Mouse (Mus musculus): ENCODE measurements around the gene Msh3. TPM values are rescaled to one million over a fixed set of nuclear protein-coding genes. Genes with fewer than 3 reads are reported as not detected.

Gene Msh3
- polyA plus RNA-seq, 1 experiment from 2014 or later = 31.5 TPM

DNA sequence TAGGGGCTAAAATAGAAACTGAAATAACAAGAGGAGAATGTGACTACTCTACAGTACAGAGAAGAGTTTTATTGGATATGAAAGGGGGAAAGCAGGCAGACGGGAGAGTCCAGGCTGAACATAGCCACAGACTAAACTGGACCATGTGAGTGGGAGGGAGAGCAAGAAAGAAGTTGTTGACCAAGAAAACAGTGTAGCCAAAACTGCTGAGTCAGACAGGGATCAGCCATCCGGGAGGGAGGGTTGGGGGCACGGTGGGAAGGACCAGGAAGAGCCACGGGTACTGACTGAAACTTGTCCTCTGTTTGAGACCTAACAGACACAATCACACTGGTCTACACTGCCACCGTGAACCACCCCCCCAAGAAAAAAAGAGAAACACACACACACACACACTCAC is 28.8 kb downstream of the Msh3 start:
- H3K4me1 ChIP-seq = no peaks in the 10 kb centered on the region
- no peaks in the 10 kb centered on the region for H3K27me3 ChIP-seq
- WGBS = 73% methylated on average over 5 of the region's 5 CpGs
- no peak overlapping the region for H3K9ac ChIP-seq (replicated peaks)
- H3K4me3 ChIP-seq = no peak overlapping the region
- H3K4me2 ChIP-seq (replicated peaks) = no peak overlapping the region
- no peak for ATAC-seq (ENCODE audit: low FRiP score, low read depth)
- H3K9me3 ChIP-seq = no peaks in the 10 kb centered on the region
- H3K27ac ChIP-seq (replicated peaks) = no peak overlapping the region
- peaks cover 13% of the 10 kb centered on the region; the same call in 1 of the 2 replicates for H3K36me3 ChIP-seq

GRCm38 (mm10) chr13:92320770-92321169 is 34.0 kb downstream of the Msh3 start:
- no peaks in the 10 kb centered on the region for H3K27me3 ChIP-seq
- ATAC-seq (ENCODE audit: low FRiP score, low read depth) = no peak
- H3K9ac ChIP-seq (replicated peaks) = no peak overlapping the region
- H3K36me3 ChIP-seq = 0 out of 2 replicates have a peak, but pooled peaks cover 15% of the 10 kb centered on the region
- H3K4me1 ChIP-seq = no peaks in the 10 kb centered on the region
- 92% methylated on average over 5 of the region's 5 CpGs for WGBS
- H3K27ac ChIP-seq (replicated peaks) = no peak overlapping the region
- H3K4me3 ChIP-seq = no peak overlapping the region
- no peaks in the 10 kb centered on the region for H3K9me3 ChIP-seq
- no peak overlapping the region for H3K4me2 ChIP-seq (replicated peaks)

- Histone ChIP-seq H3K36me3 (peaks cover 22% of the 10 kb centered on the region; the same call in 1 of the 2 replicates), H3K4me2 (replicated peaks) (no peak overlapping the region), H3K9ac (replicated peaks) (no peak overlapping the region), H3K27me3 (no peaks in the 10 kb centered on the region), H3K27ac (replicated peaks) (no peak overlapping the region), H3K9me3 (no peaks in the 10 kb centered on the region), H3K4me1 (no peaks in the 10 kb centered on the region), H3K4me3 (no peak overlapping the region)
- no peak for ATAC-seq (ENCODE audit: low FRiP score, low read depth)
- 92% methylated on average over 5 of the region's 5 CpGs for WGBS
These were observed 40.2 kb downstream of the Msh3 start for GRCm38 (mm10) chr13:92314613-92315012.

DNA sequence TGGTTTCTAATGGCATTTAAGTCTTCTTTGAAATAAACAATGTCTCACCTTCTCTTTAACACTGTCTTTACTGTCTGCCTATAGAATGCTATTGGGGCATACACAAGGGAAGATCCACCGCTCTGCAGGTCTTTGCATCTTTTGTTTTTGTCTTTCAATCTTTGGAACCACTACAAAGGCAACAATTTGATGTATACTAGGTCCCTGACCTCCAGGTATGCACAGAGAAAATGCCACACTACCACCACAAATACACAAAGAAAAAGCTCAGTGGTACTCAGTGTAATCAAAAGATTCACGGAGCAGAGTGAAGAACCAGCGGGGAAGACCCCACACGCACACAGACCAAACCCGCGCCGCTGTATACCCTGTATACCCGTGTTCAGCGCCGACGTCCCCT is 49.1 kb downstream of the Msh3 start, which contains the start of gene Gm20379:
TSS of gene Gm20379 (plus strand) at position 301 of the 400 bp plus-strand sequence.
- ATAC-seq (ENCODE audit: low FRiP score, low read depth) = no peak

GRCm38 (mm10) chr13:92304291-92304690 is 50.5 kb downstream of the Msh3 start:
- Histone ChIP-seq H3K27ac (replicated peaks) (no peak overlapping the region), H3K4me1 (no peaks in the 10 kb centered on the region), H3K9ac (replicated peaks) (no peak overlapping the region), H3K27me3 (no peaks in the 10 kb centered on the region), H3K9me3 (no peaks in the 10 kb centered on the region), H3K4me2 (replicated peaks) (no peak overlapping the region), H3K4me3 (no peak overlapping the region), H3K36me3 (peaks cover 32% of the 10 kb centered on the region)
- ATAC-seq (ENCODE audit: low FRiP score, low read depth) = no peak
- 90% methylated on average over 5 of the region's 5 CpGs for WGBS

More for the DNA sequence above, 49.1 kb downstream of the Msh3 start, which contains the start of gene Gm20379:
- Histone ChIP-seq H3K27ac (replicated peaks) (no peak within 1 kb of the TSS), H3K27me3 (no peaks in the 10 kb centered on the region), H3K4me3 (no peak within 1 kb of the TSS), H3K4me1 (no peaks in the 10 kb centered on the region), H3K4me2 (replicated peaks) (no peak within 1 kb of the TSS), H3K9me3 (no peaks in the 10 kb centered on the region), H3K36me3 (peaks cover 33% of the 10 kb centered on the region), H3K9ac (replicated peaks) (no peak within 1 kb of the TSS)
- 97% methylated on average over 11 of the region's 11 CpGs for WGBS

- no peaks in the 10 kb centered on the region for H3K27me3 ChIP-seq
These were observed 51.5 kb downstream of the Msh3 start for GRCm38 (mm10) chr13:92303062-92303948.

DNA sequence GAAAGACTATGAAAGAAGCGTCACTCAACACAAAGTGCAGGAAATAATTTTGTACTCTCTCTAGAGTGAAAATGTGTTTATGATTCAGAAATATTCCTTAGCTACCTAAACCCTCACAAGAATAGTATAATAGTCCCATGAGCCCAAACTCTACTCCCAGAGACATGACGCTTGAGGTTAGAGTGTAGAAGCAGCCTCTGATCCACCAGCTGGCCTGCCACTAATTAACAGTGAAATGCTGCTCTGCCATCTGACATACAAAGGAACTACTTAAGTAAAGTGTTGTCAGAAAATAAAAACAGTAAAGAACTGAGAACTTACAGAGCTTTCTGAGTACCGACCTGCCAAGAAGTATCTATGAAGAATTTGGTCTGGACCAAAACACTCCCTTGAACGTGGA is 52.3 kb downstream of the Msh3 start:
- Histone ChIP-seq H3K27me3 (no peaks in the 10 kb centered on the region), H3K4me3 (no peak overlapping the region), H3K9ac (replicated peaks) (no peak overlapping the region), H3K4me1 (no peaks in the 10 kb centered on the region), H3K9me3 (no peaks in the 10 kb centered on the region), H3K27ac (replicated peaks) (no peak overlapping the region), H3K36me3 (0 out of 2 replicates have a peak, but pooled peaks cover 20% of the 10 kb centered on the region), H3K4me2 (replicated peaks) (no peak overlapping the region)
- WGBS = 92% methylated on average over 4 of the region's 4 CpGs
- ATAC-seq (ENCODE audit: low FRiP score, low read depth) = no peak

More at GRCm38 (mm10) chr13:92303062-92303948, 51.5 kb downstream of the Msh3 start:
- WGBS = 86% methylated on average over 8 of the region's 8 CpGs
- Histone ChIP-seq H3K4me1 (no peaks in the 10 kb centered on the region), H3K4me2 (replicated peaks) (no peak overlapping the region), H3K27ac (replicated peaks) (no peak overlapping the region), H3K9ac (replicated peaks) (no peak overlapping the region), H3K36me3 (peaks cover 23% of the 10 kb centered on the region; the same call in 1 of the 2 replicates), H3K4me3 (no peak overlapping the region), H3K9me3 (no peaks in the 10 kb centered on the region)
- ATAC-seq (ENCODE audit: low FRiP score, low read depth) = no peak

DNA sequence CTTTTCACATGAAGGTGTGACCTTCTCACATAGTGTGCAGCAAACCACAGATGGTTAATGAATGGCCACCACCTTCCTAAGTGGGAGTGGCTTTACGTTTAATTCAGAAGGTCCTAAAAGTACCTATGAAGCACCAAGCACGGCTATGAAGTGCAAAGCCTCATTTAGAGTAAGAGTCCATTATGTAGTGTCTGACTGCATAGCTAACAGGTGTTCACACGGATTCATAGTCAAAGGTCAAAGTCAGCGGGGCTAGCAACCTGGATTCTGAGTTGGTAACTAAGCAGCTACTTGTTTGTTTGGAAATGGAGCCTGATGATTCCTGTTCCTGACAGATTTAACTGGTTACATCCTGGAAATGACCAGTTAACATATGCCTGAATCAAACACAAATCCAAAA is 53.0 kb downstream of the Msh3 start:
- H3K27me3 ChIP-seq = no peaks in the 10 kb centered on the region
- peaks cover 23% of the 10 kb centered on the region; the same call in 1 of the 2 replicates for H3K36me3 ChIP-seq
- 83% methylated on average over 4 of the region's 4 CpGs for WGBS
- H3K9ac ChIP-seq (replicated peaks) = no peak overlapping the region
- no peak for ATAC-seq (ENCODE audit: low FRiP score, low read depth)
- no peak overlapping the region for H3K27ac ChIP-seq (replicated peaks)
- no peaks in the 10 kb centered on the region for H3K4me1 ChIP-seq
- no peak overlapping the region for H3K4me3 ChIP-seq
- no peak overlapping the region for H3K4me2 ChIP-seq (replicated peaks)
- H3K9me3 ChIP-seq = no peaks in the 10 kb centered on the region

GRCm38 (mm10) chr13:92299522-92299921 is 55.3 kb downstream of the Msh3 start:
- no peak overlapping the region for H3K27ac ChIP-seq (replicated peaks)
- H3K4me2 ChIP-seq (replicated peaks) = no peak overlapping the region
- no peaks in the 10 kb centered on the region for H3K9me3 ChIP-seq
- no peak overlapping the region for H3K4me3 ChIP-seq
- no peak overlapping the region for H3K9ac ChIP-seq (replicated peaks)
- H3K27me3 ChIP-seq = no peaks in the 10 kb centered on the region
- no peak for ATAC-seq (ENCODE audit: low FRiP score, low read depth)
- peaks cover 15% of the 10 kb centered on the region; the same call in 1 of the 2 replicates for H3K36me3 ChIP-seq
- H3K4me1 ChIP-seq = no peaks in the 10 kb centered on the region
- 98% methylated on average over 1 of the region's 1 CpGs for WGBS

- H3K9me3 ChIP-seq = no peaks in the 10 kb centered on the region
- no peak overlapping the region for H3K4me3 ChIP-seq
- WGBS = 91% methylated on average over 2 of the region's 2 CpGs
- H3K9ac ChIP-seq (replicated peaks) = no peak overlapping the region
- no peak overlapping the region for H3K4me2 ChIP-seq (replicated peaks)
- no peaks in the 10 kb centered on the region for H3K27me3 ChIP-seq
- H3K27ac ChIP-seq (replicated peaks) = no peak overlapping the region
- no peak for ATAC-seq (ENCODE audit: low FRiP score, low read depth)
- peaks cover 11% of the 10 kb centered on the region; the same call in 1 of the 2 replicates for H3K36me3 ChIP-seq
- H3K4me1 ChIP-seq = no peaks in the 10 kb centered on the region
These were observed 57.8 kb downstream of the Msh3 start for GRCm38 (mm10) chr13:92297021-92297420.

GRCm38 (mm10) chr13:92296490-92296889 is 58.3 kb downstream of the Msh3 start:
- Histone ChIP-seq H3K4me3 (no peak overlapping the region), H3K27me3 (no peaks in the 10 kb centered on the region), H3K9ac (replicated peaks) (no peak overlapping the region), H3K4me1 (no peaks in the 10 kb centered on the region), H3K27ac (replicated peaks) (no peak overlapping the region), H3K36me3 (peaks cover 7% of the 10 kb centered on the region; the same call in 1 of the 2 replicates), H3K4me2 (replicated peaks) (no peak overlapping the region), H3K9me3 (no peaks in the 10 kb centered on the region)
- WGBS = 94% methylated on average over 4 of the region's 4 CpGs
- ATAC-seq (ENCODE audit: low FRiP score, low read depth) = no peak

GRCm38 (mm10) chr13:92293883-92294282 is 60.9 kb downstream of the Msh3 start:
- 93% methylated on average over 5 of the region's 5 CpGs for WGBS
- no peak overlapping the region for H3K4me2 ChIP-seq (replicated peaks)
- no peaks in the 10 kb centered on the region for H3K4me1 ChIP-seq
- H3K36me3 ChIP-seq = peaks cover 9% of the 10 kb centered on the region
- no peaks in the 10 kb centered on the region for H3K9me3 ChIP-seq
- H3K27me3 ChIP-seq = no peaks in the 10 kb centered on the region
- no peak for ATAC-seq (ENCODE audit: low FRiP score, low read depth)
- no peak overlapping the region for H3K27ac ChIP-seq (replicated peaks)
- H3K4me3 ChIP-seq = no peak overlapping the region
- no peak overlapping the region for H3K9ac ChIP-seq (replicated peaks)

Data from midbrain, embryonic 12.5 days (tissue).